Mouse (Mus musculus): ENCODE results near the gene Prdx5. TPM values are rescaled to one million over a fixed set of nuclear protein-coding genes. Genes with fewer than 3 reads are reported as not detected.
A peak's percentile ranks its signal among the peaks of the same experiment; 100 is the strongest.

Gene Prdx5
- total RNA-seq, 2 experiments from 2014 or later, result 419 to 522 TPM

GRCm38 (mm10) chr19:6920741-6921636 is 11.1 kb upstream of the Prdx5 start:
- peak; percentile 4; the same call in 1 of the 2 replicates for ATAC-seq (replicated peaks; ENCODE audit: poor library complexity, severe bottlenecking)

DNA sequence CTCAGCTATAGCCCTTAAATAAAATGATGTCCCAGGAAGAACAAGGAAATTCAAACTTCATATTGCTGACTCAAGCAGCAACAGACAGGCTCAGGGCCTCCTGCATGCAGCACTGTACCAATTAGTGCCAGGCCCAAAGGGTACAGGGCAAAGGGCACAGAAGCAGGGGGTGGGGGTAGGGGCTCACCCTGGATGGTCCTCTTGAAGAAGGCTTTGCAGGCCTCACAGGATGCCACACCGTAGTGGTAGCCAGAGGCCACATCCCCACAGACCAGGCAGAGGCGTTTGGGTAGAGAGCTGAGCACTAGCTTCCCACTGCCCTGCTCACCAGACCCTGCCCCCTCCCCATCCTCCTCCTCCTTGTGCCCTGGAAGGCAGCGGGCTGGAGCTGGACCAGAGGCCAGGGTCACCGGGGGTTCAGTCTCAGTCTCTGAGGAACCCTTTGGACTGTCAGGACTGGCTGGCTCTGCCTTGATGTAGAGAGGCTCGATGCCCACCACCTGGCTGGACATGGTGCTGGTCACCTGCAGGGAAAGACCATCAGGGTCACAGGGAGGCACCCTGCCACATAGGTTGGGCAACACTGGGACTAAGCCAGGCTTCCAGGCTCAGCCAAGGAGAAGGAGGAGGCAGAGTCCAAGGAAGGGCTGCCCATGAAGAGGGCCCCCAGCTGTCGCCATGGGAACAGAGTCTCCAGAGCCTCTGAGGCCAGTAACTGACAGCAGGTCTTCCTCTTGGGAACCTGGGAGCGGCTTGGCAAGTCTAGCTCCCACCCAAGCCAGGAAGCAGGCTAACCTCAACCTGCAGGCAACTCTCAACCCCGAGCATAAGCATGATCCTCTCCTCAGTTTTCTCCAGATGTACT is 10.2 kb upstream of the Prdx5 start:
- ATAC-seq (replicated peaks; ENCODE audit: poor library complexity, severe bottlenecking), result no peak

DNA sequence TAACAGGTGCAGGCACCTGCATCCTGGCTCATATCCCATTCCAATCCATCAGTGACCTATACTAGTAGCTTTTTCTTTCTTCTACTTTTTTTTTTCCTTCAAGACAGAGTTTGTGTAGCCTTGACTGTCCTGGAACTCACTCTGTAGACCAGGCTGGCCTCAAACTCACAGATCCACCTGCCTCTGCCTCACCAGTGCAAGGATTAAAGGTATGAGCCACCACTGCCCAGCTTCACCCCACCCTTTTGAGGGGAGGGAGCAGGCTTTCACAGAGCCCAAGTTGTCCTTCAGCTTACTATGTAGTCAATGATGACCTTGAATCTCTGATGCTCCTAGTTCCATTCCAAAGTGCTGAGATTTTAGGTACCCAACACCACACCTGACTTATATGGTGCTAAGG is 9.5 kb upstream of the Prdx5 start:
- ATAC-seq (replicated peaks; ENCODE audit: poor library complexity, severe bottlenecking), result no peak

DNA sequence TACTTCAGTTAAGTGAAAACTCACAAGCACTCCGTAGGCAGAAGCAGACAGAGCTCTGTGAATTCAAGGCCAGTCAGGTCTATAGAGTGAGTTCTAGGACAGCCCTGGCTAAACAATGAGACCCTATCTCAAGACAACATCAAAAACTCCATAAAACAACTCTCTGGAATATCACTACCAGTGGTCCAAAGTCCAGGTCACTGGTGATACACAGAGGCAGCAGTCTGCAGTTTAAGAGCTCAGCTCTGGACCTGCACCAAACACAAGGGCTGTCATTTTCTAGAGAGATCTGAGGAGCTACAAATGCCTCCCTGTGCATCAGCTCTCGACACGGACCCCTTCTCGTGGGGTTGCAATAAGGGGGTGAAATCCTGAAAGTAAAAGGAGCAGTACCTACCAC is 8.4 kb upstream of the Prdx5 start:
- no peak for ATAC-seq (replicated peaks; ENCODE audit: poor library complexity, severe bottlenecking)

DNA sequence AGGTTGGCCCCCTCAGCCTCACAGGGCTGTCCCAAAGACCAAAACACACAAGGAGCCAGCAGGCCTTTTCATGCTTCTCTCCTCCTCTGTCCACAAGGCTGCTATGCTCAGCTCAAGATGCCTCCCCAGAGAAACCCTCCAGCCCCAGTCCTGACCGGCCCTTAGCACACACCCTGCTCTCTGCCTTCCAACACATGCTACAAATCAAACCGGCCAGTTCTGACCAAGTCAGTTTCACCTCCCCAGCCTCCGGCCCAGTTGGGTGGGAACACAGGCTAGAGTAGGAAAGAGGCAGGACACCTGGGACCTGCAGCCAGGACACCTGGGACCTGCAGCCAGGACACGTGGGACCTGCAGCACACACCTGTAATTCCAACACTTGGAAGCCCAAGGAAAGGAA is 6.6 kb upstream of the Prdx5 start:
- ATAC-seq (replicated peaks; ENCODE audit: poor library complexity, severe bottlenecking), result no peak

GRCm38 (mm10) chr19:6915276-6915675 is 5.4 kb upstream of the Prdx5 start:
- ATAC-seq (replicated peaks; ENCODE audit: poor library complexity, severe bottlenecking), result no peak

DNA sequence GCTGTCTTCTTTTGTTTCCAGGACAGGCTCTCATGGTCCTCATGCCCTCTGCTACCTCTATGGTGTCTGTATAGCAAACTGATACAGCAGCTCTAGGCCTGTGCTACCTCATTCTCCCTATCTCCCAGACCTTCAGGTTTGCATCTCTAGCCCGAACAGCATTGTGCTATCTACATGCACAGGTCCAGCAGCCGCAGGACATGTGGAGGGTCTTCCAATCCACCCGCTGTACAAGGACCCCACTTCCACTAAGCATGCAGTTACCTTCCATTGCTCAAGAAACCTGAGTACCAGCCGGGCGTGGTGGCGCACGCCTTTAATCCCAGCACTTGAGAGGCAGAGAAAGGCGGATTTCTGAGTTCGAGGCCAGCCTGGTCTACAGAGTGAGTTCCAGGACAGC is 4.6 kb upstream of the Prdx5 start:
- ATAC-seq (replicated peaks; ENCODE audit: poor library complexity, severe bottlenecking), result no peak

GRCm38 (mm10) chr19:6913991-6914390 is 4.1 kb upstream of the Prdx5 start:
- no peak for ATAC-seq (replicated peaks; ENCODE audit: poor library complexity, severe bottlenecking)

DNA sequence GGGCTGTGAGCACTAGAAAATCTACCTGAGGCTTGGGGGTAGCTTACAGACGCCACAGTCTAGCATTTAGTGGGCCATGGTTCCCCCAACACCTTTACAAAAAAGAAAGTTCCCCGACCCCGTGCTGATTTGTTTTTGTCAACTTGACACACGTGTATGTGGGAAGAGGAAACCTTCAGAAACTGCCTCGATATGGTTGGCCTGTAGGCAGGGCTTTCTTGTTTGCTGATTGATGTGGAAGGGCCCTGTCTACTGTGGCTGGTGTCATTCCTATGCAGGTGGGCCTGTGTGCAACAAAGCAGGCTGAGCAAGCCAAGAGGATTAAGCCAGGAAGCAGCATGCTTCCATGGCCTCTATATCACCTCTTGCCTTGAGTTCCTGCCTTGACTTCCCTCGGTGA is 3.1 kb upstream of the Prdx5 start:
- no peak for ATAC-seq (replicated peaks; ENCODE audit: poor library complexity, severe bottlenecking)

DNA sequence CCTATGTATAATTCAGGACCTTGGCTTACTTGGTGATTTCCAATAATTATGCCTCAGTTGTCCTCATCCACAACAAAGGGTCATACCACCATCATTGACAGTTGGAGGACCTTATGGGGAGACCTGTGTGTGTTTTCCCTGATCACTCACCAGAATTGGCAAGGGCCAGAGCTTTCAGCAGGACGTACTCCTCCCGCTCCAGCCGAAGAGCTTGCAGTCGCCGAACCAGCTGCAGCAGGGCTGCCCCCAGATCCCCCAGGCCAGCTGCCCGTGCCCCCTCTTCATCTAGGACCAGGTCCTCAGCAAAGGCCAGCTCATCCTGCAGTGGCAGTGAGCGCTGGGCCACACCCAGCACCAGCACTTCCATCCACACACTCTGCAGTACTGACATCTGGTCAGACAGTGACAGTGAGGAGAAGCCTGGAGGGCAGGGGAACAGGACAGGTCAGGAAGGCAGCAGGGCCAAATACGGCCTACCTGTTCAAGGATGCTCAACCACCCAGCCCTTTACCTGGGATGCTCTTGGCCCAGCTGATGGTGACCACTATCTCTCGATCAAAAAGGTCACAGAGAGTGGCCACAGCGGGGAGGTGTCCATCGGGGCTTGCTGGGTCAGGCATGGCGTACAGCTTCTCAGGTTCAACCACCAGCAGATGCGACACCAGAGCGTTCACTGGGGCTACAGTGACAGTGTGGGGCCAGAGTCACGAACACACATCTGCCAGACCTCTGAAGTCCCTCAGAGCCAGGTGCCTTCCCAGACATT is 2.5 kb upstream of the Prdx5 start:
- no peak for ATAC-seq (replicated peaks; ENCODE audit: poor library complexity, severe bottlenecking)

DNA sequence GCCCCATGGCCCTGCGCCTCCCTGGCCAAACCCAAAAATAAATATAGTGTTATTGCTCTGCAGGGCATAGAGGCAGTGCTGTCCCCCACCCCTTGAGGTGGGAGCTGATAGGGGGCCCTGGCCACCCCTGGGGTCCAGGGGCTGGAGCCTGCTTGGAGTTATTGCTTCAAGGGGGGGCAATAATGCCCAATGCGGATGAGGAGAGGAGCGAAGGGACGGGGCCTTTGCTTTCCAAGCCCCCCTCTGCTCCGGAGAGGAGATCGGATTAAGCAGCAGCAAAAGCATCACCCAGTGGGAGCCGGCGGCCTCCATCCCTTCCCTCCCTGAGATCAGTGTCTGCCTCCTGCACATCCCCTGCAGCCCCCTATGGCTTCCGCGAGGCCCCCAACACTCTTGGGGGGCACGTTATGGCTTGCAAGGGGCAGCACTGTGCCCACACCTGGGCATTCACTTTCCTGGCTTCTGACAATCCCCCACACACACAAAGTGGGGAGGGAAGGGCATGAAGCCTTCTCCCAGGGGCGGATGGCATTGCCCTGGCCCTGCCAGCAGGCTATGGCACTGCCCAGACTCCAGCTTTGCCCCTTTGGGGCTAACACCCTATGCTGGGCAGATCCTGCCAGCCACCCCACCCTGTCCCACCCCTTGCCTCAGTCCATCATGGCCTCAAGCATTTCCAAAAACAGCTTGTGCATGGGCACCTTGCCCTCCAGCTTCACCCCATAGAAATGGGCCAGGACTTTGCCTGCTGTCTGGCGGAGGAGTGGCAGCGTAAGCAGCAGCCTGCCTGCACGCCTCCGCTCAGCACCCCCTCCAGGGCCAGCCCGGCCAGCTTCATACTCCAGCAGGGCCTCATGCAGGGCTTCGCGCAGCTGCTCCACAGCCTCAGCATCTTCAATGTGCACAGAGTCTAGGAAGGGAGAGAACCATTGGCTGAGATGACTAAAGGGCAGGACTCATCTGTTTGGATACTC is 1.5 kb upstream of the Prdx5 start:
- ATAC-seq (replicated peaks; ENCODE audit: poor library complexity, severe bottlenecking), result no peak

DNA sequence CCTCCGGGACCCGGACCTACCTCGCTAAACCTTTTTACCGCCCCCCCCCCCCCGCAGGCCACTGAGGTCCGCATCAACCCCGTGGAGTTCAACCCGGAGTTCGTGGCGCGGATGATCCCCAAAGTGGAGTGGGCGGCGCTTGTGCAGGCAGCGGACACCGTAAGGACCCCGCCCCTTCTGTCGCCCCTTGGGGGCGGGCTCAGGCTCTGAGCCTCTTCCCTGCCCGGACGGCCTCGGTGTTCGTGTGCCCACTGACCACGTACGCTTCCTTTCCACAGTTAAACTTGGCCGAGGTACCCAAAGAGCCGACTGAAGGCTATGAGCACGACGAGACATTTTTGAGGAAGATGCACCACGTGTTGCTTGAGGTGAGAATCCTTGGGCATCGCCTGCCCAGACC is 400 bp upstream of the Prdx5 start:
- peak; percentile 58 for ATAC-seq (replicated peaks; ENCODE audit: poor library complexity, severe bottlenecking)

- ATAC-seq (replicated peaks; ENCODE audit: poor library complexity, severe bottlenecking), result no peak
Observed at GRCm38 (mm10) chr19:6909021-6909420, 885 bp downstream of the Prdx5 start.

- peak; percentile 27; the same call in 1 of the 2 replicates for ATAC-seq (replicated peaks; ENCODE audit: poor library complexity, severe bottlenecking)
Observed at GRCm38 (mm10) chr19:6907811-6908540, 1.9 kb downstream of the Prdx5 start.

DNA sequence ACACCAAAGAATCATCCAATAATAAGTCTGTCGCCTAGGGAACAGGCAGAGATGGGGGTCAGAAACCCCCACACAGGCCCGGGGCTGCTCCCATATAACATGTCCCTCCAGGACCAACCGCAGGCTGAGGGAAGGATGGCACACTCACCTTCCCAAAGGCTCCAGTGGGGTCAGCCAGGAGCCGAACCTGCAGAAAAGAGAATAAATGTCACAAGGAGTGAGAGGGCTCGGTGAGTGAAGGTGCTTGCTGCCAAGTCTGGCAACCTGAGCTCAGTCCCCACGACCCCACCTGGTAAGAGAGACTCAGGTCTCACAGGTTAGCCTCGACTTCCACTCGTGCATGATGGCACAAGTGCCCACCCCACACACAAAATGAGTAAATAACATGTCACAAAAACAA is 2.8 kb downstream of the Prdx5 start:
- no peak for ATAC-seq (replicated peaks; ENCODE audit: poor library complexity, severe bottlenecking)

- no peak for ATAC-seq (replicated peaks; ENCODE audit: poor library complexity, severe bottlenecking)
Observed at GRCm38 (mm10) chr19:6906199-6906598, 3.7 kb downstream of the Prdx5 start.

GRCm38 (mm10) chr19:6905498-6906159 is 4.3 kb downstream of the Prdx5 start:
- ATAC-seq (replicated peaks; ENCODE audit: poor library complexity, severe bottlenecking), result no peak

GRCm38 (mm10) chr19:6904846-6905245 is 5.1 kb downstream of the Prdx5 start:
- no peak for ATAC-seq (replicated peaks; ENCODE audit: poor library complexity, severe bottlenecking)
